Mouse (Mus musculus) limb, embryonic 11.5 days (tissue): Measurements from ENCODE around the gene Iqck. TPM values are rescaled to one million over a fixed set of nuclear protein-coding genes. Genes with fewer than 3 reads are reported as not detected.
A peak's percentile ranks its signal among the peaks of the same experiment; 100 is the strongest.

Source experiments
- ATAC-seq: fragments of 200-750 bp; cut with Nextera tagmentation; 2 replicates; pipeline ENCODE4 v1.8.0; 2017; ENCODE audit warnings: low read depth; ENCODE audit not compliant: insufficient number of reproducible peaks, low FRiP score, low TSS enrichment
- DNase-seq: peaks from one replicate; pipeline ENCODE4 v3.0.0-alpha.2; 2015; ENCODE audit warnings: low spot score
- H3K27ac ChIP-seq: fragments of 300-500 bp; sonication (generic); replicated peaks from 2 replicates; pipeline ENCODE4 v1.5.1; 2014; ENCODE audit warnings: low read depth, mild to moderate bottlenecking, low read length
- H3K27me3 ChIP-seq: fragments of 300-500 bp; sonication (generic); 2 replicates; pipeline ENCODE4 v1.6.1; 2014; ENCODE audit warnings: mild to moderate bottlenecking, low read length, mixed read lengths; ENCODE audit not compliant: control insufficient read depth, insufficient read depth
- H3K36me3 ChIP-seq: fragments of 300-500 bp; sonication (generic); 2 replicates; pipeline ENCODE4 v1.6.1; 2014; ENCODE audit warnings: mild to moderate bottlenecking, low read length, moderate library complexity, mixed read lengths; ENCODE audit not compliant: control insufficient read depth, insufficient read depth
- H3K4me1 ChIP-seq: fragments of 300-500 bp; sonication (generic); 2 replicates; pipeline ENCODE4 v1.6.1; 2014; ENCODE audit warnings: low read length, mixed read lengths; ENCODE audit not compliant: control insufficient read depth, insufficient read depth
- H3K4me2 ChIP-seq: fragments of 300-500 bp; sonication (generic); 2 replicates; pipeline ENCODE4 v1.6.1; 2014; ENCODE audit warnings: low read depth, mild to moderate bottlenecking, moderate library complexity; ENCODE audit not compliant: severe bottlenecking
- H3K4me3 ChIP-seq: fragments of 300-500 bp; sonication (generic); 2 replicates; pipeline ENCODE4 v1.5.1; 2014; ENCODE audit warnings: low read depth, low read length
- H3K9ac ChIP-seq: fragments of 300-500 bp; sonication (generic); 2 replicates; pipeline ENCODE4 v1.6.1; 2014; ENCODE audit warnings: mild to moderate bottlenecking, low read length
- H3K9me3 ChIP-seq: fragments of 300-500 bp; sonication (generic); 2 replicates; pipeline ENCODE4 v1.6.1; 2016; ENCODE audit warnings: low read length; ENCODE audit not compliant: control insufficient read depth
- WGBS: fragments of 180-500 bp; shearing (Covaris S2); extraction: QIAGEN DNeasy Blood & Tissue Kit; methylation state at CpG from one replicate; pipeline ENCODE4 v1.1.7; 2014; 5-methylcytosine and 5-hydroxymethylcytosine counted together
- polyA plus RNA-seq: library from polyadenylated mRNA; unstranded; fragments of >200 nt; fragmentation: Nextera tagmentation; extraction: Ambion mirVana; gene quantifications from 2 replicates; pipeline ENCODE4 v1.2.1, GENCODE M21; 2014

The Iqck gene
- polyA plus RNA-seq, 1 experiment from 2014 or later = 2.2 TPM

GRCm38 (mm10) chr7:118976414-118977166 is 121.0 kb downstream of the Iqck start:
- ATAC-seq = peak; percentile 28; the same call in 1 of the 2 replicates
- Histone ChIP-seq H3K4me1 (no peaks in the 10 kb centered on the region), H3K9ac (no peak overlapping the region), H3K27me3 (no peaks in the 10 kb centered on the region), H3K4me2 (no peak overlapping the region), H3K36me3 (no peaks in the 10 kb centered on the region), H3K27ac (no peak overlapping the region), H3K4me3 (no peak overlapping the region), H3K9me3 (no peaks in the 10 kb centered on the region)
- 49% methylated on average over 14 of the region's 14 CpGs for WGBS
- DNase-seq = no peak

DNA sequence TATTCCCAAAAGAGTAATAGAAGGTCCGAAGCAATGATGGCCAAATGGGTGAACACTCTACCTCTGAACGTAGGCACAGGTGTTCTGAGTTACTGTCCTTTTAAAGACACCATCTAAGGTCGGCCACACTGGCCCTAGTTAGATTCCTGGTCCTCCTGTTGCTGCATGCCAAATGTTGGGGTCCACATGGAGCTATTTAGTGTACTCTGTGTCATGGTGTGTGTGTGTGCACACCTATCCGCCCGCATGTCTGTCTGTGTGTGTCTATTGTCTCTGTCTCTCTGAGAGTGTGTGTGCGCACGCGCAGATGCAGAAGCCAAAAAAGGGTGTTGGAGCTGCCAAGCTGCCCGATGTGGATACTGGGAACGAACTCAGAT is 121.6 kb downstream of the Iqck start:
- no peaks in the 10 kb centered on the region for H3K27me3 ChIP-seq
- DNase-seq (no peak), ATAC-seq (no peak)
- no peak overlapping the region for H3K4me3 ChIP-seq
- no peaks in the 10 kb centered on the region for H3K4me1 ChIP-seq
- no peaks in the 10 kb centered on the region for H3K36me3 ChIP-seq
- H3K9ac ChIP-seq = no peak overlapping the region
- WGBS = 86% methylated on average over 10 of the region's 10 CpGs
- H3K9me3 ChIP-seq = no peaks in the 10 kb centered on the region
- H3K4me2 ChIP-seq = no peak overlapping the region
- no peak overlapping the region for H3K27ac ChIP-seq

GRCm38 (mm10) chr7:118979121-118979520 is 123.6 kb downstream of the Iqck start:
- Histone ChIP-seq H3K9me3 (no peaks in the 10 kb centered on the region), H3K27ac (no peak overlapping the region), H3K4me2 (no peak overlapping the region), H3K36me3 (peaks cover 2% of the 10 kb centered on the region; the same call in 1 of the 2 replicates), H3K9ac (no peak overlapping the region), H3K27me3 (no peaks in the 10 kb centered on the region), H3K4me1 (no peaks in the 10 kb centered on the region), H3K4me3 (no peak overlapping the region)
- no peak for DNase-seq
- ATAC-seq = no peak
- whole genome bisulfite sequencing = 83% methylated on average over 7 of the region's 7 CpGs

DNA sequence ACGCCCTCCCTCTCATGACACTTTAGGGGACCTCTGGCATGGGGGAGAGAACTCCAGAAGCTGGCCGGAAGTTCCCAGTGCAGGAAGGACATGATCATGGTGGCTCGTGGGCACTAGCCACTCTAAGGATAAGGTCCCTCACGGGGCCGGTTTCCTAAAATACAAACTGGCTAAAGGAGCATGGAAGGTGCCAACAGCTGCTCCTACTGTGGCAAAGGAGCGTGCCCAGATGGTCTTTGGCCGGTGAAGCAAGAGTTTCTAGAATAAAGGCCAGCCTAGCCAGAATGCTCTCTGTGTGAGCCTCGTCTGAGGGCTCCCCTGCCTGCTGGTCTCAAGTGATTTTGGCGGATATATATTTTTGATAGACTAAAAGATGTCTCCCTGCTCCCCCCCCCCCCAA is 124.2 kb downstream of the Iqck start:
- ATAC-seq (no peak), DNase-seq (no peak)
- Histone ChIP-seq H3K4me1 (no peaks in the 10 kb centered on the region), H3K27ac (no peak overlapping the region), H3K4me2 (no peak overlapping the region), H3K27me3 (no peaks in the 10 kb centered on the region), H3K9me3 (no peaks in the 10 kb centered on the region), H3K9ac (no peak overlapping the region), H3K4me3 (no peak overlapping the region), H3K36me3 (peaks cover 2% of the 10 kb centered on the region; the same call in 1 of the 2 replicates)
- 87% methylated on average over 9 of the region's 9 CpGs for WGBS

GRCm38 (mm10) chr7:118981346-118981745 is 125.8 kb downstream of the Iqck start:
- Histone ChIP-seq H3K27me3 (no peaks in the 10 kb centered on the region), H3K4me1 (no peaks in the 10 kb centered on the region), H3K9me3 (no peaks in the 10 kb centered on the region), H3K9ac (no peak overlapping the region), H3K4me2 (no peak overlapping the region), H3K4me3 (no peak overlapping the region), H3K36me3 (peaks cover 2% of the 10 kb centered on the region; the same call in 1 of the 2 replicates), H3K27ac (no peak overlapping the region)
- no peak for DNase-seq
- WGBS = 77% methylated on average over 4 of the region's 4 CpGs
- ATAC-seq = no peak

GRCm38 (mm10) chr7:118981831-118982230 is 126.3 kb downstream of the Iqck start:
- ATAC-seq (no peak), DNase-seq (no peak)
- Histone ChIP-seq H3K4me3 (no peak overlapping the region), H3K4me2 (no peak overlapping the region), H3K36me3 (peaks cover 2% of the 10 kb centered on the region; the same call in 1 of the 2 replicates), H3K27ac (no peak overlapping the region), H3K4me1 (no peaks in the 10 kb centered on the region), H3K9me3 (no peaks in the 10 kb centered on the region), H3K9ac (no peak overlapping the region), H3K27me3 (no peaks in the 10 kb centered on the region)
- WGBS = 96% methylated on average over 5 of the region's 5 CpGs

DNA sequence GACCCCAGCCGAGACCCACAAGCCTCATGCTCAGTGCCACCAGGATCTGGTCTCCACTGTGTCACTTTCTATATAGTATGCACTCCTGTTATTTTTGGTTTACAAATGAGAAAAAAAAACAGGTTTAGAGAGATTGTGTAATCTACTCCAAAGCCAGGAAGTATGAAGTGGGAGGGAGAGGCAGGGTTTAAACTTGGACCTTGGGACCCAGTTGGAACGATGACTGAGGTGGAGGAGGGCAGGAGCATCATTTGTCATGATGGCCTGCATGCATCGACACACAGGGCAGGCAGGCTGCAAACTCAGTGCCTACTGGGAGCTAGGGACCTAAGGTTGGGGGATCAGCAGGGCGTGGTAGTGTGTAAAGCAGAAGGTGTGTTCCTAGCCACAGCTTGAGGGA is 127.0 kb downstream of the Iqck start:
- H3K36me3 ChIP-seq = peaks cover 2% of the 10 kb centered on the region; the same call in 1 of the 2 replicates
- WGBS = 83% methylated on average over 4 of the region's 4 CpGs
- no peak overlapping the region for H3K9ac ChIP-seq

GRCm38 (mm10) chr7:118983961-118984360 is 128.4 kb downstream of the Iqck start:
- ATAC-seq = no peak
- H3K27ac ChIP-seq = no peak overlapping the region
- H3K9me3 ChIP-seq = no peaks in the 10 kb centered on the region
- peaks cover 2% of the 10 kb centered on the region; the same call in 1 of the 2 replicates for H3K36me3 ChIP-seq
- H3K4me3 ChIP-seq = no peak overlapping the region
- WGBS = 94% methylated on average over 19 of the region's 19 CpGs
- H3K9ac ChIP-seq = no peak overlapping the region
- H3K27me3 ChIP-seq = no peaks in the 10 kb centered on the region
- DNase-seq = no peak
- H3K4me1 ChIP-seq = no peaks in the 10 kb centered on the region
- no peak overlapping the region for H3K4me2 ChIP-seq

More for the DNA sequence above, 127.0 kb downstream of the Iqck start:
- H3K27me3 ChIP-seq = no peaks in the 10 kb centered on the region
- DNase-seq (no peak), ATAC-seq (no peak)
- H3K4me2 ChIP-seq = no peak overlapping the region
- no peak overlapping the region for H3K27ac ChIP-seq
- H3K4me1 ChIP-seq = no peaks in the 10 kb centered on the region
- no peaks in the 10 kb centered on the region for H3K9me3 ChIP-seq
- H3K4me3 ChIP-seq = no peak overlapping the region
